Mouse (Mus musculus) testis, postnatal 10 days (tissue): ENCODE results near the gene Stk4.
A peak's percentile ranks its signal among the peaks of the same experiment; 100 is the strongest.

Experiments used
- DNase-seq: peaks from one replicate; pipeline ENCODE4 v3.0.0; 2021; ENCODE audit warnings: low spot score

Gene Stk4

GRCm38 (mm10) chr2:164127297-164127696 lies 57.2 kb downstream of the Stk4 start:
- DNase-seq, result no peak

DNA sequence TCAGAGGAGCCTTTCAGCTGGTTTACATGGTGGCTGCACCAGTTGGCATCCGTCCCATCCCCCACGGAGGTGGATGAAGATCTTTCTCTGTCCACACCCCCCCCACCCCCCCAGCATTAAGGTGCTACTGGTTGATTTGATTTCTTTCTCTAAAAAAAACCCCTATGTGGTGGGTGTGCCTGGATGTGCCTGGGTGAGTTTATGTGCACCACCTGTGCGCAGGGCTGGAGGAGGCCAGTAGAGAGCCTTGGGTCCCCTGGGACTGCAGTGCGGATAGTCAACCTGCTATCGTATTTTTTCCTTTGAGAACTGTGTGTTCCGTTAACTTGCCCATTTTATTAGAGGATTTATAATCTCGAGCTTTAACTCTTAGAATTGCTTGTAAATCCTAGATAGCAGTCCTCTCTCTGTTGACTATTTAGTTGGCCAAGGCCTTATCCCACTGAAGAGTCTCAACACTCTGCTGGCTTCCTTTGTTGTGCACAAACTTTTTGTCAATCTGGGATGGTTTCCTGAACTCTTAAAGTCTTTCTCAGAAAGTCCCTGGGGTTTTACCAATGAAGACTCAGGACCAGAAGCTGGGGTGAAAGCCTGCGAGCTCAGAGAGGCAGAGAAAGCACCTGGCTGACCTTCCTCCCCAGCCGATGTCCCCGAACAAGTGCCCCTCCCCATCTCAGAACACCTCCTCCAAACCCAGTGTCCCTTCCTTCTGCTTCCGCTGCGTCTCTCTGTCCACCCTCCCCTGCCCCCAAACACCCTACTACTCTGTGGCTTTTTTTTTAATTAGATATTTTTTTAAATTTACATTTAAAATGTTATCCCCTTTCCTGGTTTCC lies 58.7 kb downstream of the Stk4 start:
- DNase-seq, result no peak

DNA sequence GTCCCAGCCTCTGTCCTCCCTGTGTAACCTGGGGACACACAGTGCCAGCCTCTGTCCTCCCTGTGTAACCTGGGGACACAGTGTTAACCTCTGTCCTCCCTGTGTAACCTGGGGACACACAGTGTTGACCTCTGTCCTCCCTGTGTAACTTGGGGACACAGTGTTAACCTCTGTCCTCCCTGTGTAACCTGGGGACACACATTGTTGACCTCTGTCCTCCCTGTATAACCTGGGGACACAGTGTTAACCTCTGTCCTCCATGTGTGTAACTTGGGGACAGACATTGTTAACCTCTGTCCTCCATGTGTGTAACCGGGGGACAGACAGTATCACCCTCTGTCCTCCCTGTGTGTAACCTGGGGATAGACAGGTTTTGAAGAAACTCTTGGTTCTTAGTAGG lies 61.5 kb downstream of the Stk4 start:
- no peak for DNase-seq

GRCm38 (mm10) chr2:164134563-164134962 lies 64.4 kb downstream of the Stk4 start:
- DNase-seq, result no peak

GRCm38 (mm10) chr2:164135367-164135766 lies 65.2 kb downstream of the Stk4 start:
- DNase-seq, result no peak

DNA sequence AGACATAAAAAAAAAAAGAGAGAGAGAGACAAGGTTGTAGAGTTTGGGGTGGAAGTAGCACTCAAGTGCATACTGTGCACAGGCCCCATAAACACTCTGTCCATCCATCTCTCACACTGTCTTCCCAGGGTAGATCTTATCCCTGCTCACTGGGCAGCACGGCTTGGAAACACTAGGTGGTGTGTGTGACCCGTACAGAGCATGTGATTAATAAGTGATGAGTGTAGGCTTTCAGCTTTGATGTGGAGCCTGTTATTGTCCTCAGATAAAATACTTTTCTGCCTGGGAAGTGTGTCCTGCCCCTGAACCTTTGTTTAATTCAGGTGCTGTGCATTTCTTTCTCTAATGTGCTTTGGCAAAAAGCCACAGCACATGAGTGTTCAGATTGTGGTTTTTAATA lies 66.3 kb downstream of the Stk4 start:
- DNase-seq, result no peak

DNA sequence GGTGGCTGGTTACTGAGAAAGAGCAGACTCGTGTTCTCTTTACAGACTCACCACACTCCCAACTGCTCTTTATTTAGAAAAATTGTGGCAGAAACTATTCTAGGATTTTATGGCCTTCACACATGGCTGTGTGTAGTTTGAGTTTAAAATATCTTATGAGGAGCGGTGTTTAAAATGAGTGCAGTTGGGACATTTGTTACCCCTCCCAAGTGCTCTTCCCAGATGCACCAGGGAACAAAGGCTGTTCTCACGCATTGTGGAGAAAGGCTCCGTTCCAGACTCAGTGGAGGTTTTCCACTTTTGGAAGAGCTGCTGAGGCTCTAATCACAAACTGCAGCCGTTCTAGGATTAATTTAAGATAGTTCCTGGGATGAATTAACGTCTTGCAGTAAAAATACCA lies 67.6 kb downstream of the Stk4 start:
- DNase-seq, result no peak

DNA sequence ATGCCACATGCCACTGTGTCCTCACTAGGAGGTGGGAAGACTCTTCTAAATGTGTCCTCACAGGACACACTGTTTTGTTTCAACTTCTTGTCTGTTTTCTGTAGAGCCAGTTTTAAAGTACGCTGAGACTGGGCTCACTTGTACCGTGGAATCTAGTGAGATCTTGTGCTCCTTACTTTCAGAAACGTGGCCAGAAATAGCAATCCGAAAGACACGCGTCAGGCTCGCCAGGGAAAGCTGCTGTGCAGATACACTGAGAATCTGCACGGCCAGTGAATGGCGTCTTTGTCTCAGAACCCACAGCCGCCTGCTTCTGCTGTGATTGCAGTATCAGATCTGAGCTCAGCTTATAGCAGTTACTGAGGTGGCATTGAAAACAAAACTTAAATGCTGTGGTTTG lies 71.9 kb downstream of the Stk4 start:
- DNase-seq, result no peak

DNA sequence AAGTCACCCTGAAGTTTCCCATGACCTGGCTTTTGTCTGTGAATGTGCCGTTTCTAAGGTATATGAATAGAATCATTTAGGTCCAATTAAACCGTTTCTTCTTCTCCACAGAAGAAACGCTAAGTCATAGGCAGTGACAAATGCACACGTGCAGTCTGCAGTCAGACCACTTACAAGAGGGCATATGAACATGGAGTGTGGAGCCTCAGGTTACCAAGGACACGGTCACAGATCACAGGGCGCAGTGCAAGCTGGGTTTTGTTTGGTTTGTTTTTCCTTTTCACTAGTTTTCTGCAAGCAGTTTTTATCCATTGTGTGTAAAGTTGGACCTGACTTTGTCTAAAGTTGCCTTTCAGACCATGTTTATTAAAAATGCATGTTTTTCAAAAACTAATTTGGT lies 73.9 kb downstream of the Stk4 start:
- no peak for DNase-seq

GRCm38 (mm10) chr2:164144541-164144940 lies 74.4 kb downstream of the Stk4 start:
- no peak for DNase-seq

DNA sequence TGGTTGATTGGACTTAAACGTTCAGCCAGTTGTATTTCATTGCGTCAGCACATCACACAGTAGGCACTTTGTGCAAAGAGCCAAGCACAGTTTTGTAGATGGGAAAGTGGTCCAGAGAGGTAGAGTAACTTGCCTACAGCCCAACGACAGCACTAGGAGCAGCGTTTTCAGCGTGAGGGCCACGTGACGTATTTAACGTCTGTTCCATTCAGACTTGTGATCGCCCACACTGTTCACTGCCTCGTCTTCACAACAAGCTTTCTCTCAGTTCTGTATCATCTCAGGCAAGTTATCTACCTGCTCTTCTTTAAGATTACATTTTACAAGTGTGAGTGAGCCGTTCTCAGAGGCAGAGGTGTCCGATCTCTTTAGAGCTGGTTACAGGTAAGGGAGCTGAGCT lies 76.4 kb downstream of the Stk4 start:
- DNase-seq, result no peak

DNA sequence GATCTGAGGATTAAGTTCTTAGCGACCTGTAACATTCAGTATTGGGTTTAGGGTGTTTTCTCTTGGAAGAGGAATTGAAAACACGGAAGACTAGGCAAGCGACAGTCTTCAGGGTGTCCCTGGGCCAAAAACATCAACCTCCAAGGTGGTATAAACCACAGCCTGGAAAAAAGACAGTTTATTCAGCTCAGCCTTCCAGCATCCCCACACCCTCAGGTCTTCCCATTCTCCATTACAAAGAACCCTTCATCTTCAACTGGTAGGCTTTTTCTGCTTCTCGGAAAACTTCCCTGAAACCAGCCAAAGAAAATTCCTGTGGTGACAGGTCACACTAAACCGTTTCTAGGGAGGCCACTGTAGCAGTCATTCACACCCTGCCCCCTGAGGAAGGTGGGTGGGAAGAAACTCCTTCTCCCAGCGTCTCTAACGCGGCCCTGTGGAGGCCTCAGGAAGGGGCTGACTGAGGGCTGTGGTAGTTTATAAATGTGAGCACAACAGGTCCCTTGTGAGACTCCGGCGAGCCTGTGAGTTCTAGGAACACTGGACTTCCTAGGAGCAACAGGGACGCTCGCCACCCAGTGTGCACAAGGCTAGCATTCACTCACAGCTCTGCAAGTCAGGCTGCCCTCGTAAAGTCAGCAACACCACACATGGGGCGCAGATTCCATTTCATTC lies 80.1 kb downstream of the Stk4 start:
- DNase-seq, result no peak

DNA sequence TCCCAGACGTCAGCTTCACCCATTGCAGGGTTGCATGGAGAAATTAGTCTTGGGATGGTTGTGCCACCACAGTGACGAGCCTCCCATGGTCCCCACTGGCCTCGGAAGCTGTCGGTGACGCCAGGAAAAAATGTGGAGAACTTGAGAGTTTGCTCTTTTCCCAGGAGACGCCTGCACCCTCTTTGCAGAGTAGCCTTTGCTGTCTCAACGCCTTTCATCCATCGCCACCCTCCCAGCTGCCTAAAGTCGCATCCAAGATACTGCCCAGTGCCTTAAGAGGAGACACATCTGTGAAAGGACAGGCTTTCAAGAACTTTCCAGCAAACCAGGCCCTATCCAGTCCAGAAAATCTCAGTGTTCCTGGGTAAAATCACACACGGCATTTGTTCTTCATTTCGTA lies 82.2 kb downstream of the Stk4 start:
- no peak for DNase-seq

GRCm38 (mm10) chr2:164154007-164154406 lies 83.9 kb downstream of the Stk4 start:
- no peak for DNase-seq

DNA sequence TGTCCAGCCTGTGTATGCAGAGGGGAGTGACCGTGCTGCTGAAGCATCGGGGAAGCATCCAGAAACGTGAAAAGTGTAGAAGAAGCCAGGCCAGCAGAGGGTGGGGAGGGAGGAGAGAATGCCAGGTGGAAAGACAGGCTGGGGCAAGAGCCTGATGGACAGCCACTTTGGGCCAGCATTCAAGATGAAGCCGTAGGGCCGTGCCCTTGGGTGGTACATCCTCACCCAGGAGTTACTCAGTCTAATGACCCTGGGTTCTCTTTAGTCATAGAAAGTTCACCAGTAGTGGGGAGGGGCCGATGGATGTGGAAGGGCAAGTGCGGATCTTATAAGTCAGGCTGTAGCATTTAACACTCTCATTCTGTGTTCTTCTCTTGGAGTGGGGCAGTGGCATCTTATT lies 86.0 kb downstream of the Stk4 start:
- DNase-seq, result no peak

- DNase-seq, result no peak
Measured at GRCm38 (mm10) chr2:164158838-164159237, 88.7 kb downstream of the Stk4 start.

GRCm38 (mm10) chr2:164161515-164162055 lies 91.5 kb downstream of the Stk4 start:
- DNase-seq, result no peak

GRCm38 (mm10) chr2:164164941-164165340 lies 94.8 kb downstream of the Stk4 start:
- no peak for DNase-seq

- DNase-seq, result peak; percentile 46
Measured at GRCm38 (mm10) chr2:164167752-164168570, 97.8 kb downstream of the Stk4 start.

DNA sequence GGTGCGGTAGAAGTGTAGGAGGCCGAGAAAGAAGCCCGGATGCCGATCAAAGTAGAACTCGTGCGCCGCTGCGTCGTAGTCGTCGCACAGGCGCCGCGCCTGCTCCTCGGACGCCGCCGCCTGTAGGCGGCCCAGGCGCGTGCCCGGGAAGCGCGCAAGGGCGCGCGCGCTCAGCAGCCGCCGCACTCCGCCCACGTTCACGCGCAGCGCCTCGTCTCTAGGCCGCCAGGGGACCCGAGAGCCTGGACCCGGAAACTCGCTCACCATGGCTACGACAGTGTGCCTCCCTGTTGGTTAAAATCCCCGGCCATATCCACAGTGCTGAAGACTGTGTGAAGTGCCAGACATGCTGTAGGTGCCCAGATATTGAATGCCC lies 98.4 kb downstream of the Stk4 start:
- peak; percentile 50 for DNase-seq

DNA sequence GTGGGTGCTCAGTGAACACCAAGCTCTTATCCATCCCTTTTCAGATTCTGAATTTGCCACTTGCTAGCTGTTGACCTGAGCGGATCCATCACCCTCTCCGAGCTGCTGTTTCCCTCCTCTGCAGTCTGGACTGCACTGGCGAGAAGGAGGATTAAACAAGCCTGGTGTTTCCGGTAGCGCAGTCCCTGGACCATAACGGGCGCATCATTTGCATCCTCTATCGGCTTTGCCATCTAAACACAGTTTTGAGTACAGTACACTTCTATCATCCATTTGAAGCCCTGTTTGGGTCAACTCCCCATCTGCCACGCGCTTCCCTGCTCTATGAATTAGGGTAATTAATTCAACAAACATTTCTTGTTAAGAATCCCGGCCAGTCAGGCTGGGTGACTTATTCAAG lies 100.2 kb downstream of the Stk4 start:
- DNase-seq, result no peak

DNA sequence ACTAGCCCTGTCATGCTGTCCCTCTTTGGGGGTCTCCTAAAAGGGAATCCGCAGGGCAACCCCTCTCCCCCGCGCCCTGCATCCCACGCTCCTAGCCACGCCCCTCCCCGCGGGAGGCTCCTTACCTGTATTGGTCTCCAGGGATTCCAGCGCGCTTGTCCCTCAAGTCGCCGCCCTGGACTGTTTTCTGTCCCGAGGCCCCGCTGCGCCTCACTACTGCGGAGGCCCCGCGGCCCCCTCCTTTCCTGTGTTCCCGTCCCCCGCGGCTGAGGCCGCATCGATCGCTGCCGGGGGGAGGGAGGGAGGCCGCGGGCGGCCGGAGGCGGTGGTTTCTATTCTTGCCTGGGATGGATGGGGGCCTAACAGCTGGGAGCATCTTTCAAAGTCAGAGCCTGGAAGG lies 100.8 kb downstream of the Stk4 start, which contains the start of gene Kcns1:
Gene Kcns1, minus strand, starts transcription at position 212 of the 400 bp plus-strand sequence.
- DNase-seq, result peak; percentile 50
